Mouse (Mus musculus) forebrain, postnatal 0 days (tissue): ENCODE data around the gene Gopc. TPM values are rescaled to one million over a fixed set of nuclear protein-coding genes. Genes with fewer than 3 reads are reported as not detected.

ENCODE experiments used
- ATAC-seq: fragments of 200-750 bp; cut with Nextera tagmentation; 2 replicates; pipeline ENCODE4 v1.8.0; 2017; ENCODE audit warnings: mild to moderate bottlenecking, moderate library complexity
- DNase-seq: peaks from one replicate; pipeline ENCODE4 v3.0.0-alpha.2; 2015
- H3K27ac ChIP-seq: fragments of 300-500 bp; sonication (generic); 2 replicates; pipeline ENCODE4 v1.5.1; 2014; ENCODE audit warnings: low read depth, mild to moderate bottlenecking, antibody characterized with exemption, low read length, moderate library complexity, mixed read lengths
- H3K27me3 ChIP-seq: fragments of 300-500 bp; sonication (generic); 2 replicates; pipeline ENCODE4 v1.6.1; 2014; ENCODE audit warnings: mild to moderate bottlenecking, low read length, mixed read lengths; ENCODE audit not compliant: insufficient read depth
- H3K36me3 ChIP-seq: fragments of 300-500 bp; sonication (generic); 2 replicates; pipeline ENCODE4 v1.6.1; 2014; ENCODE audit warnings: mild to moderate bottlenecking, moderate library complexity; ENCODE audit not compliant: insufficient read depth
- H3K4me1 ChIP-seq: fragments of 300-500 bp; sonication (generic); 2 replicates; pipeline ENCODE4 v1.6.1; 2014; ENCODE audit warnings: antibody characterized with exemption; ENCODE audit not compliant: insufficient read depth
- H3K4me2 ChIP-seq: fragments of 300-500 bp; sonication (generic); 2 replicates; pipeline ENCODE4 v1.6.1; 2014; ENCODE audit warnings: low read depth, mild to moderate bottlenecking, moderate library complexity
- H3K4me3 ChIP-seq: fragments of 300-500 bp; sonication (generic); 2 replicates; pipeline ENCODE4 v1.5.1; 2014; ENCODE audit warnings: low read depth, low read length, mixed read lengths
- H3K9ac ChIP-seq: fragments of 300-500 bp; sonication (generic); 2 replicates; pipeline ENCODE4 v1.6.1; 2014; ENCODE audit warnings: mild to moderate bottlenecking
- H3K9me3 ChIP-seq: fragments of 300-500 bp; sonication (generic); 2 replicates; pipeline ENCODE4 v1.6.1; 2016; ENCODE audit warnings: low read length
- CTCF ChIP-seq: sonication (generic); IDR thresholded peaks from 2 replicates; pipeline ENCODE4 v1.5.1; 2016; ENCODE audit warnings: antibody characterized with exemption, control low read depth, low read depth
- WGBS: fragments of 180-500 bp; shearing (Covaris S2); extraction: QIAGEN DNeasy Blood & Tissue Kit; methylation state at CpG from one replicate; pipeline ENCODE4 v1.1.7; 2014; 5-methylcytosine and 5-hydroxymethylcytosine counted together
- polyA plus RNA-seq: library from polyadenylated mRNA; unstranded; fragments of >200 nt; fragmentation: Nextera tagmentation; extraction: Ambion mirVana; gene quantifications from 2 replicates; pipeline ENCODE4 v1.2.1, GENCODE M21; 2015
- total RNA-seq: library from RNA; depleted of rRNA; stranded (reverse); fragments of >200 nt; gene quantifications from 2 replicates; pipeline ENCODE4 v1.2.3, GENCODE M21; 2014

The Gopc gene
- total and polyA plus RNA-seq, 2 experiments from 2014 or later, result 22.8 to 22.9 TPM

DNA sequence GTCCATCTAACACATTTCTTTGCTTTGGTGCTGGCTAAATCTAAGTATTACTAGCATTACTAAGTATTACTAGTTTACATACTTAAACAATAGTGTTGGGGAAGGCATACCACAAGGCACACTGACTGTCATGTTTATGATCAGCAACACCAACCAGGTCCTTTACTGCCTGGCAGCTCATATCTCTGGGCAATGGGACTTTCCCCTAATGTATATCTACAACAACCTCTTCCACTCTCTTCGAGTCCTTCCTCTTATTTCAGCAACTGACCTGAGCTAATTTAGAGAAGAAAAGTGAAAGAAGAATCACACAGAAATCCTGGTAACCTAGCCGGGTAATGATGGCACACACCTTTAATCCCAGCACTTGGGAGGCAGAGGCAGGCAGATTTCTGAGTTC, 5.5 kb downstream of the Gopc start:
- Histone ChIP-seq H3K27ac (no peak overlapping the region), H3K36me3 (no peaks in the 10 kb centered on the region), H3K4me3 (no peak overlapping the region), H3K9ac (no peak overlapping the region), H3K4me2 (no peak overlapping the region), H3K9me3 (no peaks in the 10 kb centered on the region), H3K27me3 (no peaks in the 10 kb centered on the region), H3K4me1 (peaks cover 9% of the 10 kb centered on the region)
- 97% methylated on average over 2 of the region's 2 CpGs for WGBS
- DNase-seq (no peak), ATAC-seq (no peak)
- TF ChIP-seq CTCF, result no peak

- Histone ChIP-seq H3K9me3 (no peaks in the 10 kb centered on the region), H3K36me3 (no peaks in the 10 kb centered on the region), H3K27ac (no peak overlapping the region), H3K4me1 (peaks cover 8% of the 10 kb centered on the region), H3K9ac (no peak overlapping the region), H3K4me2 (no peak overlapping the region), H3K4me3 (no peak overlapping the region), H3K27me3 (no peaks in the 10 kb centered on the region)
- TF ChIP-seq CTCF, result no peak
- DNase-seq (no peak), ATAC-seq (no peak)
Observed at GRCm38 (mm10) chr10:52374651-52375050, 7.3 kb downstream of the Gopc start.

DNA sequence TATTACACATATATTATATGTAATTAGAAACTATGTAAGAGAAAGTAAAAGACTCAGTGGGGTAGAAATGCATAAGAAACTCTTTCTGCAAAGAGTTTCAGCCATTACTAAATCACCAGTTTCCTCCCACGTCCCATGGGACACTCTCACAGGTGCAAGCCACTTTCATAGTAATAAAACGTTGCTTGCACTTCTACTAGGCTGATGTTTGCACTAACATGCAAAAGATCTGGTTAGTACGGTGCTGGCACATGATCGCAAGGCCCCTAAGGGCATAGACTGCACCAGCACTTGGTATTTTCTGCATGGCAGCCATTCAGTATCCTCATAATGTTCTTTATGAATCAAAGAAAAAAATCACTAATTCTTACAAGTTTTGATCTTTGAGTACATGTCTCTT, 8.1 kb downstream of the Gopc start:
- 86% methylated on average over 4 of the region's 4 CpGs for WGBS
- ATAC-seq (no peak), DNase-seq (no peak)

GRCm38 (mm10) chr10:52368376-52368775, 13.5 kb downstream of the Gopc start:
- Histone ChIP-seq H3K4me2 (no peak overlapping the region), H3K27me3 (no peaks in the 10 kb centered on the region), H3K9ac (no peak overlapping the region), H3K36me3 (no peaks in the 10 kb centered on the region), H3K4me1 (no peaks in the 10 kb centered on the region), H3K27ac (no peak overlapping the region), H3K4me3 (no peak overlapping the region), H3K9me3 (no peaks in the 10 kb centered on the region)
- no peak for ATAC-seq
- no peak for DNase-seq
- no peak for TF ChIP-seq CTCF
- WGBS, result 73% methylated on average over 4 of the region's 4 CpGs

More for the DNA sequence above, 8.1 kb downstream of the Gopc start:
- no peak for TF ChIP-seq CTCF
- Histone ChIP-seq H3K27me3 (no peaks in the 10 kb centered on the region), H3K36me3 (no peaks in the 10 kb centered on the region), H3K9me3 (no peaks in the 10 kb centered on the region), H3K4me1 (peaks cover 3% of the 10 kb centered on the region; the same call in 1 of the 2 replicates), H3K4me2 (no peak overlapping the region), H3K27ac (no peak overlapping the region), H3K9ac (no peak overlapping the region), H3K4me3 (no peak overlapping the region)

GRCm38 (mm10) chr10:52360862-52361609, 20.9 kb downstream of the Gopc start:
- no peaks in the 10 kb centered on the region for H3K27me3 ChIP-seq
- no peaks in the 10 kb centered on the region for H3K9me3 ChIP-seq
- H3K4me3 ChIP-seq, result no peak overlapping the region
- DNase-seq (no peak), ATAC-seq (no peak)
- WGBS, result 75% methylated on average over 9 of the region's 9 CpGs
- no peak for TF ChIP-seq CTCF
- no peaks in the 10 kb centered on the region for H3K4me1 ChIP-seq
- H3K27ac ChIP-seq, result no peak overlapping the region
- H3K9ac ChIP-seq, result no peak overlapping the region
- H3K4me2 ChIP-seq, result no peak overlapping the region
- H3K36me3 ChIP-seq, result no peaks in the 10 kb centered on the region; the same call in 1 of the 2 replicates

GRCm38 (mm10) chr10:52360241-52360735, 21.6 kb downstream of the Gopc start:
- no peak for DNase-seq
- Histone ChIP-seq H3K27me3 (no peaks in the 10 kb centered on the region), H3K9me3 (no peaks in the 10 kb centered on the region), H3K4me1 (no peaks in the 10 kb centered on the region), H3K9ac (no peak overlapping the region), H3K36me3 (no peaks in the 10 kb centered on the region; the same call in 1 of the 2 replicates), H3K4me2 (no peak overlapping the region), H3K27ac (no peak overlapping the region), H3K4me3 (no peak overlapping the region)
- no peak for ATAC-seq
- 96% methylated on average over 4 of the region's 4 CpGs for WGBS
- TF ChIP-seq CTCF, result no peak

DNA sequence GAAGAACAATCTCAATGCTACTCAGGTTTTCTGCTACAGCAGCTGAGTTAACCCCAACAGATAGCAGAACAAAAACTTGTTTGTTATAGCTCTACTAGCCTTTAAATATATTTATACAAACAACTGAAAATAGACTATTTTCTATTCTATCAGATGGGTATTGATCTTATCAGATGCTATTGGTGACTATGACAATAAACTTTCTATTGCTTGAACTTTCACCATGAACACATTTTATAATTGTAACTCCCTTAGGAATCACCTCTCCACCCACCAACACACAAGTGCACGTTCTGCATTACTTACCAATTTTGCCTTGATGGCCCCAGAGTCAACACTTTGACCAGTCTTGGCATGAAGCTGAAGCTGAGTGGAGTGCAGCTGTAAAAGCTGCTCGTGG, 23.5 kb downstream of the Gopc start, which contains the start of gene Gm26741:
Gene Gm26741, plus strand, starts transcription at position 301 of the 400 bp plus-strand sequence.
- H3K4me2 ChIP-seq, result no peak within 1 kb of the TSS
- 85% methylated on average over 2 of the region's 2 CpGs for WGBS
- no peak for TF ChIP-seq CTCF
- H3K27me3 ChIP-seq, result no peaks in the 10 kb centered on the region
- peaks cover 4% of the 10 kb centered on the region; the same call in 1 of the 2 replicates for H3K36me3 ChIP-seq
- H3K9me3 ChIP-seq, result no peaks in the 10 kb centered on the region
- H3K4me3 ChIP-seq, result no peak within 1 kb of the TSS
- no peaks in the 10 kb centered on the region for H3K4me1 ChIP-seq
- no peak within 1 kb of the TSS for H3K27ac ChIP-seq
- DNase-seq, result no peak
- H3K9ac ChIP-seq, result no peak within 1 kb of the TSS
- ATAC-seq, result no peak
